Mouse (Mus musculus) cortical plate, adult 2 months (tissue): ENCODE results near the gene Slc22a18.

ENCODE experiments used
- CTCF ChIP-seq: fragments of 200-500 bp; IDR thresholded peaks from 2 replicates; pipeline ENCODE4 v1.5.1; 2011; ENCODE audit warnings: mild to moderate bottlenecking, control low read depth, low read length; ENCODE audit not compliant: insufficient read depth; ENCODE audit errors: extremely low read depth
- POLR2A ChIP-seq: fragments of 200-500 bp; IDR thresholded peaks from 2 replicates; pipeline ENCODE4 v1.6.1; 2011; ENCODE audit warnings: mild to moderate bottlenecking, low read length, control low read depth; ENCODE audit not compliant: insufficient read depth; ENCODE audit errors: extremely low read depth

DNA sequence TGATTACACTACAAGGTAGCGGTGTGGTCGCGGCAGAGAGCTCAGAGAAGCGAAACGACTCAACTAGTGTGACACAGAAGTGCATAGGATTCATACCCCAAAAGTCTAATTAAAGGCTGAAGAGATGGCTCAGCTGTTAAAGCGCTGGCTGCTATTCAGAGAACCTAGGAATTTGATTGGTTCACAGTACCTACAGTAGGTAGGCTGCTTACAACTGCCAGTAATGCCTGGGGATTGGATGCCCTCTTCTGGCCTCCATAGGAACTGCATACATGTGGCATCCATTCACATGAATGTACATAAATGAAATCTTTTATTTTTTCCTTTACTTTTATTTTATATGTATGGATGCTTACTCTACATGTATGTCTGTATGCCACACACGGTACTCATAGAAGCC is 33.1 kb downstream of the Slc22a18 start:
- peak; percentile 73 for TF ChIP-seq CTCF
- no peak for TF ChIP-seq POLR2A
